Mouse (Mus musculus): ENCODE data around the gene Ltbp4.

The Ltbp4 gene

DNA sequence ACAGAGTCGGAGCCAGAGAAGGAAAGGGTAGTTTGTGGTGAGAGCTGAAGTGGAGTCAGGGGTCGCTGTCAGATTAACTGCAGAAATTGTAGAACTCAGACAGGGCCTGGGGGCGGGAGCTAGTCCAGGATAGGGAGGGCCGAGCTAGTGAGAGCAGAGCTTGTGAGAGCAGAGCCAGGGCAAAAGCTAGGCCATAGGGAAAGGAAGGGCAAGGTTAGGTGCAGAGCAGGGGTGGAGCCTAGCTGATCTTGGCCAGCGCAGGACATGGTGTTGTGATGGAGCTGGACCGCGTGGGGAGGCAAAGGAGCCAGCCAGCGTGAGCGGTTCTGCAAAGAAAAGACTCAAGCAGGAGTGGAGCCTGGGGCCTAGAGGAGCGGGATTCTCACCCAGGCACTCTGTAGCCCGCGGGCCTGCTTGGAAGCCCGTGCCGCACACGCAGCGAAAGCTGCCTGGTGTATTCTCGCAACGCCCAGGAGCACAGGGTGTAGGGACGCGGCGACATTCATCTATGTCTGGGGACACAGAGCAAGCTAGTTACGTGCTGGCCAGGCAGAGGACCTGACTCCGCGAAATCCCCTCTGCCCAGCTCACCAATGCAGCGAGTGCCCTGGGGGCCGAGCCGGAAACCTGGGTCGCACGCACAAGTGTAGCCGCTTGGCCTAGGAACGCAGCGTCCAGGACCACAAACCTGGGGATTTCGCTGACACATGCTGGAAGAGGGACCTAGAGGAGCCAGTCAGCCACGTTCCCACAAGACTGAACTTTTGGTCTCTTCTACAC lies 11.2 kb downstream of the Ltbp4 start:
- DNase-seq (ENCODE audit: low read depth) = no peak

DNA sequence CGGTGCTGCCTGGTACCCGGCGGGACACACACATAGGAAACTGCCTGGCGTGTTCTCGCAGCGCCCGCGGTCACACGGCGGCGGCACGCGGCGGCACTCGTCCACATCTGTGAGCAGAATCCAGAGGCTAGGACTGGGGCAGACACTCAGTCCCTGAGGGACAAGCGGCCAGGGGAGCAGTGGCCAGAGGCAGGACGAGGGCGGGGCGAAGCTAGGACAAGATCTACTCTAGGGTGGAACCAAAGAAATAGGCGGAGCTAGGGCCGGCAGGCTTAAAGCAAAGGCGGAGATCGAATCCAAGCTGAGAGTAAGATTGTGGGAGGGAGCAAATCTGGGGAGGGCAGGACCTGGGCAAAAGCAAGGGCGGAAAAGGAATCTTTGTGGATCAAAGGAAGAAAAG lies 11.8 kb downstream of the Ltbp4 start:
- no peak for DNase-seq (ENCODE audit: low read depth)

DNA sequence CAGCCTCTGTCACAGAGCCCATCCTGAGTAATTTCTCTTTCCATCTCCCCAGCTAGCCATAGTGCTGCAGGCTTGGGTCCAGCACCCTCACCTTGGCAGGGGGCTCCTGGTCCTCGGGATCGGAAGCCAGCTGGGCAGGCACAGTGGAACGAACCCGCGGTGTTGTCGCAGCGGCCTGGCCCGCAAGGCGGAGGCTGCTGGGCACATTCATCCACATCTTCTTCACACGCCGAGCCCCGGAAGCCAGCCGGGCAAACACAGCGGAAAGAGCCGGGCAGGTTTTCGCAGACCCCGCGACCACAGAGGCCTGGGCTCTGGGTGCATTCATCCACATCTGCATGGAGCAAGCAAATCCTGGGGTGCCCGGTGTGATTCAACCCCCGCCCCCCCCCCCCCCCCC lies 12.6 kb downstream of the Ltbp4 start:
- DNase-seq (ENCODE audit: low read depth) = no peak

DNA sequence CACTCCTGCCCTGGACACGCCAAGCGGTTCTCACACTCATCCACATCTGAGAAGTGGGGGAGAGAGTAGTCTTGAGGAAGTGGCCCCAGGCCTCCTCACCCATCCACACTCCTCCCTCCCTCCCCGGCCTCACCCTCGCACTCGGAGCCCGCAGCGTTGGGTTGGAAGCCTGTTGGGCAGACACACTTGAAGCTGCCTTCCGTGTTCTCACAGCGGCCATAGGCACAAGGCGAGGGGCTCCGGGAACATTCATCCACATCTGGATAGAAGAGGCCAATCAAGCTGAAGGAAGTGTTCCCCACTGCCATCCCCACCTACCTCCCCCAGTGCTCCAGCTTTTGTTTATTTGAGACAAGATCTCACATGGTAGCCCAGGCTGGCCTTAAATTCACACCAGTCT lies 13.3 kb downstream of the Ltbp4 start:
- DNase-seq (ENCODE audit: low read depth) = no peak

DNA sequence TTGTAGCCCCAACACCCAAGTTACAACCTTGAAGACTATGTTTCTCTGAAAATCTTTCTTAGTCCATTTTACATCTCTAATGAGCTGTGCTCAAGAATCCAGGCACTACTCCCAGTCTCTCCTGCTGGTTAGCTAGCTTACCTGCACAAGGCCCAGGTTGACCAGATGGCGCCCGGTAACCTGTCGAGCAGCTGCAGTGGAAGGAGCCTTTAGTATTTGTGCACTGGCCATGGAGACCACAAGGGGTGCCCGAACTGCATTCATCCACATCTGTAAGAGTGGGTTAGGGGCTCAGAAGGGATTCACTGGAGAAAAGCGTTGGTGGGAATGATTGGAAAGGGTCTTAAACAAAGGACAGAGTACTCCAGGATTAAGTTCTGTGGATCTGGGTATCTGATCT lies 14.5 kb downstream of the Ltbp4 start:
- no peak for DNase-seq (ENCODE audit: low read depth)

DNA sequence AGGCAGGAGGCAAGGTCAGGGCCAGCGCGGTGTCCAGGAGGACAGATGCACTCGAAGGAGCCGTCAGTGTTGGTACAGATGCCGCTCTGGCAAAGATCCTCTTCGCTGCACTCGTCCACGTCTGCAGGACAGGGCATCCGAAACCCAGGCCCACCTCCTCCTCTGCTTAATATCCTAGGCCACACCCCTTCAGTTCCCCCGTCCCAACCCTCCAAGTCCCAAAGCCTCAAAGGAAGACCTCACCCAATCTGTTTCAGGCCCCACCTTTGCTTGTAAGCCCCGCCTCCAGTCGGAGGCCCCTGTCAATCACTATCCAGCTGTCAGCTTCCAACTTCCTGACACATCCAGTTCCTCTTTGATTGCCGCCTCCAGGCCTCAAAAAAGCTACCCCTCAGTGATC lies 15.2 kb downstream of the Ltbp4 start:
- DNase-seq (ENCODE audit: low read depth) = no peak

DNA sequence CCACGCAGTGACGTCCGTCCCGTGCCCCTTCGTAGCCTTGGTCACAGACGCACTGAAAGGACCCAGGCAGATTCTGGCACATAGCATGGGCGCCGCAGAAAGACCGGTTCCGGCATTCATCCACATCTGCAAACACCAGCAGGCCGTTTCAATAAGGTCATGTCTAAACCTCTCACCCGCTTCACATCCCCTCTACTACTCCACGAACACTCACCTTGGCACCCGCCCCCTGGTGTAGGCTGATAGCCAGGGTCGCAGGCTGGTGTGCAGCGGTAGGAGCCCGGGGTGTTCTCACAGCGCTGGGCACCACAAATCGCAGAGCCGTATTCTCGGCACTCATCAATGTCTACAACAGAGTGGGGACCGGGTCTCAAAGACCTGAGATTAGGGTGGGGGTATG lies 18.1 kb downstream of the Ltbp4 start:
- no peak for DNase-seq (ENCODE audit: low read depth)

DNA sequence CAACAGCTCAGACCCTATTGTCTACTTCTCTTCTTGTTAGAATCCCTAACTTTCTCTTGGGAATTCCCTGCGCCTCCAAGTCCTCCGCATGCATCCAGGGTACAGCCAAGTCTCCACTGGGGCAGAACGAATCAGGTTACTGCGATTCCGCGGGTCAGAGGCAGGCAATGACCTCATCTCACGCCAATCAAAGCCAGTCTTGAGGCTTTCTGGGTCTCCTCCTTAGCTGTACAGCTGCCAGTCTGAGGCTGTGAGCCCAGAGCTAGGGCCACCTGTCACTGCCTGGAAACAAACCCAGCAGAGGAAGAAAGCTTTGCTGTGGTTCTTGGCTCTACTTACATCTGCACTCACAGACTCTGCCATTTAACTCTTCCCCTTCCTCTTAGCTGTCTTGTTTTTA lies 21.5 kb downstream of the Ltbp4 start:
- no peak for DNase-seq (ENCODE audit: low read depth)

DNA sequence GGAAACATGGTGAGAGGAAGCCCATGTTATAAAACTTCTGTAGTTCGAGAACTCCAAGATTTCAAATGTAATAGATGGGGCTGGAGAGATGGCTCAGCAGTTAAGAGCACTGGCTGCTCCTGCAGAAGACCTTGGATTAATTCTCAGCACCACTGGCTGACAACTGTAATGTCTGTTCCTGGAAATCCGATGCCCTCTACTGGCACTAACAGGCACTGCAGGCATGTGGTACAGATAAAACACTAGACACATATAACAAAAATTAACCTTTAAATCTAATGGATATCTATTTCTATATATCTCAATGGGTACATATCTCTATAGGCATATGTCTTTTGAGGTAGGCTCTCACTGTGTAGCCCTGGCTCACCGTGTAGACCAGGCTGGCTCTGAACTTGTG lies 23.1 kb downstream of the Ltbp4 start:
- DNase-seq (ENCODE audit: low read depth) = no peak

DNA sequence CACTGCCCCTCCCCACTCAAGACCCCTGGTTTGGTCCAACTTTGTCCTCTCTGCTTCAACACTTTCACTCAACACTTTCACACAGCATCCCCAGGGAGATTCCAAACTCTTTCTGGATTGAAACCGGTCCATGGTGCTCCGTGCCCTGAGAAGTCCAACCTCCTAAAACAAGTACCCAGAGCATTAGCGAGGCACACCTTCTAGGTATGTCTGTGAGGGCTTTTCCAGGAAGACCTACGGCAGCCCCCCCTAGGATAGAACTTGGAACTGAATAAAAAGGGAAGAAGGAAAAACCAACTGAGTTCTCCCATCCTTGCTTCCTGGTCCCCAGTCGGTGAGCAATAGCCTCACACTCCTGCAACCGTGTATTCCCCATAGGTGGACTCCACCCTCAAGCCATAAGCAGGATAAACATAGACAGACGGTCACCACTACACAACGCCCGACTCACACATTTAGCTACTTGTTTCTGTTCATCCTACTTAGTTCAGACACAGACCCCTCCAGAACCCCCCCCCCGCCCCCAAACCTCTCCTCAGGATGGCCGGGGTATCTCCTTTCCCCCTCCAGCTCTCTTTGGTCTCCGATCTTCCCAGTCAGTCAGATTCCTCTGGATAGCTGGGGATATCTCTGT lies 25.7 kb downstream of the Ltbp4 start:
- no peak for DNase-seq (ENCODE audit: low read depth)

DNA sequence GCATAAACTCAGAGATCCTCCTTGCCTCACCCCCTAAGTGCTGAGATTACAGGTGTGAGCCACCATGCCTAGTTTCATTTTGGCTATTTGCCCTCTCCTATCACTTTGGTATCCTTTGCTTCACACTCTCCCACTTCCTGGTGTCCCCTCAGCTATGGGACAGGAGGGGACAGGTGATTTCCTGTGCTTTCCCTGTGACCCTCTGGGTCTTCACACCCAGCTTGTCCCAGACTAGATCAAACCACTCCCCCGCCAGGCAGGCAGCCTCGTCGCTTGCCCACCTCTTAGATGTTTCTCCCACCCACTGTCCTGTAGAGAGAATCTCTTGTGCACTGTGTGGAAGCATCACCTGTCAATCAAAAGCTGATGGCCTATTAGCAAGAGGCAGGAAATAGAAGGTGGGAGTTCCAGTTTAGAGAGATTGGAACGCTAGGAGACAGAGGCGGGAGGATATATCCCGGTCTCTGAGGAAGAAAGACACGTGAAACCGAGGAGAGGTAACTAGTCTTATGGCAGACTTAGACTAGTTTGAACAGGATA lies 26.4 kb downstream of the Ltbp4 start:
- DNase-seq (ENCODE audit: low read depth) = no peak

DNA sequence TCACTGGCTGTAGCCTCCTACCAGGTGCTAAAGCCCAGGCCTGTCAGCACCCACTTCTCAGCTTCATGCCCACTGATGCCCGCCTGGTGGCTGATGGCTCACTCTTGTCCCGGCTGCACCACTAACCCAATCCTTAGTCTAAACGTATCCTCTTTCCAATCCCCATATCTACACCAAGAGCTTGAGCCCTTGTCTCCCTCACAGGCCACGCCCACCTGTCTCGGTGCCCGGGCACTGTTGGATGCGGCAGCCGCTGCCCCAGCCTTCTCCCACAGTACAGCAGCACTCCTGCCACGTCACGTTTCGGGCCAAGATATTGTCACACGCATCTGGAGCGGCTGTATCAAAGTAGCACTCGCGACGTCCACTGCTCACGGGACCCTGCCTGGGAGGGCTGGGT lies 27.2 kb downstream of the Ltbp4 start:
- no peak for DNase-seq (ENCODE audit: low read depth)

DNA sequence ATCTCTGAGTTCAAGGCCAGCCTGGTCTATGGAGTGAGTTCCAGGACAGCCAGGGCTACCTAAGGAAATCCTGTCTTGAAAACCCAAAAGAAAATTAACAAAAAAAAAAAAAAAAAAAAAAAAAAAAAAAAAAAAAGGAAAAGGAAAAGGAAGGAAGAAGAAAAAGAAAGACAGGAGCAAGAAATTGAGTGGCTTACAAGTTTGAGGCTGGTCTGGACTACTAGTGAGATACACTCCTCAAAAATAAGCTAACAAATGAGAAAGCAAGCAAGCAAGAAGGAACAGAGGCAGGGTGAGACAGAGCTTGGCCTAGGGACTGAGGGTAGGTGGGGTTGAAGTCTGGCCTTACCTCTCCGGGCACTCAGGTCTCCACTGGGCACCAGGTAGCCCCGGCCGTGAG lies 27.7 kb downstream of the Ltbp4 start:
- no peak for DNase-seq (ENCODE audit: low read depth)

DNA sequence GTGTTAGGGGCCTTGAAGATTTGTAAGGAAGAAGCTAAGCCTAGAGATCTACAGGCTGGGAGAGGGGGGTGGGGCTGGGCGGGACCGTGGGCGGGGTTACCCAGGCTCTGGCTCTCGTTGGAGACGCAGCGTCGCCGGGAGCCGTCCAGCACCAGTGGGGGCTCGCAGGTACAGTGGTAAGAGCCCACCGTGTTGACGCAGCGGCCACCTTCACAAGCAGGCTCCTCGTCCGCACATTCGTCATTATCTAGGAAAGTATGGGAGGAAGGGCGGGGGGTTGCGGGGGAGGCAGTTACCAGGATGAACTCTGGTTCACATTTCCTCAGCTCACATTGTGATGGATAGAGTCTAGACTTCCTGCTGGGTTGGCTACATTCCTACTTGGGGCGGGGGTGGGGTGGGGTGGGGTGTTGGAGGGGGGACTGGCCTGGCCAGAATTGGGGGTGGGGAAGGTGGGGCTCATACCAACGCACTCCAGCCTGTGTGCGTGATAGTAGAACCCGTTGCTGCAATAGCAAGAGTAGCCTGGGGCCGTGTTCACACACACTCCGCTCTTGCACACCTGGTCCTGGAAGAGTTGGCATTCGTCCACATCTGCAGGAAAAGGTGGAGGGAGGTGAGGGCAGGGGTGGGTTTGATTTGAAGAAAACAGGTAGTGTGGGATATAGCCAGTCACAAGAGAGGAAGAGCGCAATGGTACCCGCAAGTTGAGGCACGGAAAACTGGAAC lies 28.5 kb downstream of the Ltbp4 start:
- no peak for DNase-seq (ENCODE audit: low read depth)

DNA sequence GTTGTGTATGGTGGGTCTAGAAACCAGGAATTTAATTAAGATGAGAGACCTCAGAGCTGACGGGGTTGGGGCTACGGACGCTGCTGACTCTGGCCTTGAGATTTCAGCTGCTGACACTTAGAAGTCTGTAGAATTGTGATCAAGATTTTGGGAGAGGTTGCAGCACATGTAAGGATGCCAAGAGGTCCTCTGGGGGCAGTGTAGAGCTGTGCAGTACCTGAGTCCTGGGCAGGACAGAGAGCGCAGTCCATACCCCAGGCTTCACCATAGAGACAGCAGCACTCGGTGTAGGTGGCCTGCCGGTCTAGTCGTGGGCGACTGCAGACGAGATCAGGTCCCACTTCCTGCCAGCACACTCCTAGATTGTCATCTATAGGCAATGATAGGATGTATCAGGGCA lies 29.9 kb downstream of the Ltbp4 start:
- no peak for DNase-seq (ENCODE audit: low read depth)

DNA sequence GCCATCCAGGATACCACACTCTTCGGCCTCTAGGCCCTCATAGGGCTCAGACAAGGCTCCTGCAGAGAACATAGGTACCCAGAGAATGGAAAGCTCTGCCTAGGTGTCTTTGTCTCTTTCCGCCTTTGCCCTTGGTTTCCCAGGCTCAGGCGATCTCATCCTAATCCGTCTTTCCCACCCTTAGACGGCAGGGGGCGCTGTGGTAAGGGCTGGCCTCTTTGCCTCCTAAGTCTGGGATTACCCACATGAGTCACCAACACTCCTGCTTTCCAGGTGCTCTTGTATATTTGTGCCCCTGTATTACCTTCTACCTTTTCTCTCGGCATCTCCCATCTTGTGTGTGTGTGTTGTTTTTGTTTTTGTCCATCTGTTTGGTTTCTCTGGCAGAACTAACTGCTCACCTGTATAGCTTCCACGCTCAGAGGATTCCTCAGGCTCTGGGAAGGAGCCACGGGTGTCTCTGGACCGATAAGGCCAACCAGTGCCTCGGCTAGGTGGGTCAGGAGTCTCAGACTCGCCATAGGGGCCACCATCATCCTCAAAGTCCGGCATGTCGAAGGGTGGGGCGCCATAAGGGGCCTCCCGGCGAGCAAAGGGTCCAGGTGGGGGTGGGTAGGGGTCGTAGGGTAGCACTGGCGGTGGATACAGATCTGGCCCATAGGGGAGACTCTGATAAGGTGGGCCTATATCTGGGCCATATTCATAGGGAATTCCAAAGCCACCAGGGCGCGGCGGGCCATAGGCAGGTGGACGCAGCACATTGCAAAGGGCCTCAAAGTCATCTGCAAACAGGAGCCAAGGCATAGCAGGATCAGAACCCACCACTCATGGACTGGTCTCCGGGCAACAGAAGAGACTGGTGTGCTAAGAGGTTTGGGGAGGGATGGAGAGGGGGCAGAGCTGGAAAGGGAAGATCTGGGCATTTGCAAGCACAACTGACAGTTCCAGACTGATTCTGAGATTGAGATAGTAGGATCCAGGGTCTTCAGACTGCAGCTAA lies 31.0 kb downstream of the Ltbp4 start:
- DNase-seq (ENCODE audit: low read depth) = no peak

DNA sequence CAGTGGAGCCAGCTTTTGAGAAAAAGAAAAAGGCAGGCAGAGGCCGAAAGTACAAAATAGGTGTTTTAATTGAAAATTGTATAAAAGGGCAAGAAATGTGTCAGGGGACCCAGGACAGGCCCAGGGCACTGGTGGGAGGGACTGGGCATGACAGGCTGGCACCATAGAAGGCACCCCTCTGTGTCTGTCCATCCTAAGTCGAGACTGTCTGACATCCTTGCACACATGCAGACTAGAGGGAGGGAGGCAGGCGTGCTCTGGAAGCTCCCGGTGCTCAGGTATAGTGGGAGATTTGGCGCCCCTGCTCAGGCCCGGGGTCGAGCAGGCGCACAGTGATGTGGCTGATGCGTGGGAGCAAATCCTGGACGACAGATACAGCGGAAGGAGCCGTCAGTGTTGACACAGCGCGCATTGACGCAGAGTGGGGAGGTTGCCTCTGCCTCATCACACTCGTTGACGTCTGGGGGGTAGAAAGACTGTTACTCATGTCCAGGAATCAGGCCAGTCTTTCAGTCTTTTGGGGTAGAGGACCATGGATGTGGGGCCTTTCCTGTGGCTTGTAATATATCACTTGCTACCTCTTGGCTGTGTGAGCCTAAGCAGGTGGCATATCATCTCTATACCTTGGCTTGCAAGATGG lies 32.3 kb downstream of the Ltbp4 start:
- DNase-seq (ENCODE audit: low read depth) = no peak

DNA sequence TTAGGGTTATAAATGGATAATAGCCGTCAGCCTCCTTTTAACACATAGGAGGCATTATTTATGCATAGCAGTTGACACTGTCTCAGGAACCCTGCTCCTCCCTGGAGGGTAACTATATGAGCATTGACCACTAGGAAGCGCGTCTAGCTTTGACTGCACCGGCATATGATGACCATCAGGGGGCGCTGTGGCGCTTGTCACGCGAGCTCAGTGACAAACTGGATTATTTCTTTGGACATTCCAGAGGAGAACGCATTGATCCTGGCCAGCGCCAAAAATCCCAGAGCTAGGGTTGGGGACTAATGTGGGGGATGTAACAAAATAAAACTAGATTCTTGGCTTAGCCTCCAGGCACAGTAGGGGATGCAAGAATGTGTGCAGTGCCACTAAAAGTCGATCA lies 35.3 kb downstream of the Ltbp4 start:
- peak; percentile 54 for DNase-seq (ENCODE audit: low read depth)

DNA sequence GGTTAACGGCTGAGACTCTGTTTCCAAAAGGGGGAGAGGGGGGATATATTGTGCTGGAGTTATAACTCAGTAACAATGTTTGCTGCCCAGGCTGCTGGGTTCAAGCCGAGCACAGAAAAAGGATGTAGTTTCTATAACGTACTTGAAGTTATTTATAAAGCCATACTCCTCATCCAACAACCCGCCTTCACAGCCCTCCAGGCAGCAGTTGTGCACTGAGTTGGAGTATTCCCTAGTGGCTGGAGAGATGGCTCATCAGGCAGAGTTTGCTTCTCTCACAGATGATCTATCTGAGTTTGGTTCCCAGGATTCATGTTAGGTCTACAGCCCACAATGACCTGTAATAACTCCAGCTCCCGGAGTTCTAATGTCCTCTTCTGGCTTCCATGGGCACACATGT lies 36.7 kb downstream of the Ltbp4 start:
- no peak for DNase-seq (ENCODE audit: low read depth)

DNA sequence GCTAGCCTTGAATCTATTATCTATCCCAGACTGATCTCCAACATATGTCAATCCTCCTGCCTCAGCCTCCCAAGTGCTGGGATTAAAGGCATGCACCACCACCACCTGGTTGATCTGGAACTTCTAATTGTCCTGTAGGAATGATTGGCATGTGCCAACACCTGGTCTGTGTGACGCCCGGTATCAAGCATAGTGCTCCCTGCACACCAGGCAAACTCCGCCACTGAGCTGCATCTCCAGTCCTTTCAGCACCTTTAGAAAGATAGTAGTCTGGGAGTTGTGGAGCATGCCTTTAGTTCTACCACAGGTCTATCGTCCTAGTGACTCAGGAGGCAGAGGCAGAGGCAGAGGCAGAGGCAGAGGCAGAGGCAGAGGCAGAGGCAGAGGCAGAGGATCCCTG lies 37.1 kb downstream of the Ltbp4 start:
- DNase-seq (ENCODE audit: low read depth) = no peak

DNA sequence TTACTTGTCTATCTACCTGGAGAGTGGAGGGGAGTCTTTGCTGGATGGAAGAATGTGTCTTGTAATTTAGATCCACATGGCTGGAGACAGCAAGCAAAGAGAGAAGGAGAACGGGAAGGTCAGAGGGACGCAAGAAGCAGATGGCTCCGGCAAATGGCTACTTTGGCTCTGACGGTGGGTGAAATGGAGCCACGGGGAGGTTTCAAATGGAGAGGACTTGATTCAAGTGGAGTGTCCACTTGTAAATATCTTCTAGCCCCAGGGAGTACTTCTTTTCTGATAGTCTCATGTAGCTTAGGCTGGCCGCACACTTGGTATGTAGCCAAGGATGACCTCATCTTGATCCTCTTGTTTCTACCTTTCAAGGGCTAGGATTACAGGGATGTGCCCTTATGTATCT lies 38.7 kb downstream of the Ltbp4 start:
- no peak for DNase-seq (ENCODE audit: low read depth)
